Mouse (Mus musculus) adrenal gland, adult 18-20 months (tissue): ENCODE measurements at regions not wholly inside any gene's neighbourhood (a gene's known extent, or its start where the extent isn't known, plus 50 kb on each side); places are given as distances from the start of the nearest gene placed in this dataset.

ENCODE experiments used
- DNase-seq, 2 experiments: peaks; one replicate each; pipeline ENCODE4 v3.0.0; 2021 to 2022; ENCODE audit warnings: low spot score in 2 of 2

GRCm38 (mm10) chr4:106101904-106102303, 214.1 kb upstream of the Usp24 start:
- DNase-seq, result no peak

DNA sequence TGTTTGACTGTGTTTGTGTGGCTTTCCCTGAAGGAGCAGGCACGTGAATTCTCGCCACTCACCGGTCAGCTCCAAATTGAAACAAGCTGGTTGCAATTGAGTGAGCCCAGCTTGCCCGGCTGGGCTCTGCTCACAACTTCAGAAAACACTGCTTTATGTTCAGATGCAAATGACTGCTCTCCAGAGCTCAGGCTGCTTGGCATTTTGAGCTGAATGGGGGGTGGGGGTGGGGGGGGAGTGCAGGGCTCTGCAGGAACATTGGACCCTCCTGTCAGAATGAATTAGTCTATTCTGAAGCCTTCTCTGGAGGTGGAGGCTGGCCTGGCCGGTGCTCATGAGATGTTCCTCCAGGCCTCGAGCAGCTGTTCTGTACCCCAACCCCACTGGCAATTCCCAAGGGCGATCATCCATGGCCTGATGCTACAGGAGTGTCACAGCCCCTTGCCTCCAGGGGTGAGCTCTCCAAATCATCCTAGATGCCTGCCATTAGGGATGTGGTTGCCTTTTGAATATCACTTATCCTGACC, 213.5 kb upstream of the Usp24 start:
- no peak for DNase-seq

DNA sequence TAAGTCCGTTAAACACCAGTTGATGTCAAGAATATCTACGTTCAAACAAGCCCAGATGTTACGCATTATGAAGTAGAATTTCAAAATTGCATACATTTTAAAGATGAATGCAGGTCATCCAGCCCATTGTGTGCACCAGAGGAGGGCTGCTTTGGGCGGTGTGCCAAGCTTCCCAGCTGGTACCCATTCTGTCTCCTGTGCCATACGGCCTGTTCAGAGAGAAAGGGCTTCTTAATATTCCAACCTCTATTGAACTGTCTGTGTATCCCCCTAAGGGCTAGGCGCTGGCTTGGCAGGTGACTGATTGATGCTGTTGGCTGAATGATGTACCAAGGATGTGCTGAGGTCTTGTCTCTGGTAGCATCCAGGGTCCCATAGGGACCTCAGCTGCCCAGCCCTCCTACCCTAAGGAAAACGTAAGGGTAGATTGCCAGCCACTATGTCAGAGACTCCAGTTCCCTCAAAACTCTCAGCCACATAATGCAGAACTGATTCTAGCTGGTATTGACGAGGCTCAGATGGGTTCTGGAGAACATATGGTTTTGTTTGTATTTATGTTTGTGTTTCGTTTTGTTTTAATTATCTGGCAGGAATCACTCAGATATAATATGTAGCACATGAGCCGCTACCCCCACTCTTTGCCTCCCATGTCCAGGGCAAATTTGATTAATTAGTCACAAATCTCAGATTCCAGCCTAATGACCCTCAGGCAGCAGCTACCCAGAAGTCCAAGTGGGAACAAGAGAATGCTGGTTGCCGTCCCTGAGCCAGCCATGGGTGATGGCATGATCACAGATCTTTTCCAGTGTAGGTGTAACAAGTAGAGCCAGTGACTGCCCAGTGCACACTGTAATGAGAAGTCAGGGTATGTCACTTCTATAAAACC, 212.0 kb upstream of the Usp24 start:
- DNase-seq, result no peak

- no peak for DNase-seq
These were observed 203.0 kb upstream of the Usp24 start for GRCm38 (mm10) chr4:106112981-106113380.

DNA sequence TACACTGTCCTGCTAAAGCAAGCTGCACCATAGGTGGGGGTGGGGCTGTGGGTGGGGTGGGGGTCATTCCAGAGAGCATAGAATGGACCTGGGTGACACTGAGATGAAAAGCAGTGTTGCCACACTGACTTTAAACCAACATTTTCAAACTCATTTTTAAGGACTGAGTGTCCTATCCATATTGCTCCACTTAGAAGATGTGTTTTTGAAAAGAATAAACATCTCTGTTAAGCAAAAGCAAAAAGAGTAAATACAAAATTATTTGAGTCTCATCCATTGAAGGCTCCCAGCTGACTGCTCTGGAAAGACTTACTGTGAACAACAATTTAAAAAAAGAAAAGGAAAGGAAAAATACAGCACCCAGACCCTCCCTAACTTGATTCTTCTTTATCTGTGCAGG, 202.3 kb upstream of the Usp24 start:
- no peak for DNase-seq

DNA sequence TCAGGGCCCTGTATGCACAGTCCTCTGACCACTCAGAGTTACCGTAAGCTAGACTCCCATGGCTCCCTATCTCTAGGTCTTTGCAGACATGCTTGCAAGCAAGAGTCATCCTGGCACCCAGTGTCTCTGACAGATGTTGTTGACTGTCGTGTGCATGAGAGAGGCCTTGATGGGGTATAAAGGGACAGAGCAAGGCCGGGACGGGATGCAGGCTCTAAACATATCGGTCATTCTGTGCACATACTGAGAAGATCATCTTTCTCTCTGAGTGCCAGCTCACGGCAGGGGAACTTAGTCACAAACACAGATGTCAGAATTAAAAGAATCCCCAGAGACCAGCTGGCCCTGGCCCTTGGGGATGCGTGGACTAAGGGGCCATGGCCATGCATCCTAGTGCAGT, 199.4 kb upstream of the Usp24 start:
- DNase-seq, result no peak

DNA sequence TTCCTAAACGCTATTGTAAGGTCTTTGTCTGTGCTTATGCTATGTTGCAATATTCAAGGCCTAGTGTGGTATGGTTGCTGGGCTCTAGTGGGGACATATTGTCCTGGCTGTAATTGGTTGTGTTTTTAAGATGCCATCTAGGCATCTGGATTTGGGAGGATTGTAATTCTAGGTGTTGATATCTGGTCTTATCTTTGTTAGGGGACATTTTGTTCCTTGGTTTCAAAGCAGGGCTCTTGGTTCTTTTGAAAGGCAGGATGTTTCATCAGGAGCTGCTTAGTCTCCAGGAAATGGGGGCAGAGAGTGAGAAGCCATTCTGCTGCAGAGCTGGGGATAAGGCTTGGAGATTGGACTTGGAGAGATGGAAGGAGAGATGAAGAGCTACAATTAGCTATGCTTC, 194.7 kb upstream of the Usp24 start:
- DNase-seq, result no peak

DNA sequence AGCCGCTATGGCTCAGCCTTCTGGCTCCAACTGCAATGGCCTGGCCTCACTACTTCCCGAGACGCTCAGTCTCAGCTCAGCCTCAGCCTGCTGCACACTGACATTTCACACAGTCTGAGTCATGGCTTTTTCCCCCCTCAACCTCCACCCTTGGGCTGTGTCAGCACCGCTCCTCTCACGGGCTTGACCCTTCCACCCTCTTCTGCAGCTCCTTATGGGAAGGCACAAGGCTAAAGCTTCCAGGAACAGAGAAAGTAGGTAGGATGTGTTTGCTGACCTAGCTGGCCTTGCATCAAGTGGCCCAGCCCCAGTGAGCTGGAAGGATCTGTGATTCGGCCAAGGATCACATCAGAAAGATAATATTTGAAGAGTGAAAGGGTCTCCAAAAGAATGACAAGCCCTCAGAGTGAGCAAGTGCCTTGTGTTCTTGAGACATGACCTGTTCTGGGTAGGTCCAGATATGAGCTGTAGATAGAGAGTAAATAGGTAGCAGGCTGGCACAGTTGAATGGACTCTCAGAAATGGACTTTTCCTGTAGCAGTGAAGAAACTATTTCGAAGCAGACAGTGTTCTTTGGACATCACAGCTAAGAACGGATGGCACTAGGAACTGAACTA, 192.9 kb upstream of the Usp24 start:
- peak; percentile 26 to 42 for DNase-seq

DNA sequence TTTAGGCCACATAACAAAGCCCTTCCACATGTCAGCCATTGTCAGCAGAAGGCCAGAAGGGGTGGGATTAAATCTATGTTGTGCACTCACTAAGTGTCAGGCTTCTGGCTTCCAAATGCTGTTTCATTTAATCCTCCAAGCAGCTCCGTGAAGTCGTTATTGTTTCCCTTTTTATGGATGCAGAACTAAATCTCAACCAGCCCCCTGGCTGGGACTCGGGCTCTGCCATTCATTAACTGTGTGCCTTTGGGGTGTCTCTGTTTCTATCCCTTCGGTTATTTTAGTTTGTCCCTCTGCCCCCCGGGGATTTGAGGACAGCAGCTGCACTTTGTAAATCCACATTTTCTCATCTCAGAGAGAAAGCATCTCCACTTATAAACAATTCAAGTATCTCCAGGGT, 188.8 kb upstream of the Usp24 start:
- DNase-seq, result no peak

GRCm38 (mm10) chr4:106127641-106128040, 188.4 kb upstream of the Usp24 start:
- DNase-seq, result peak; percentile 21 to 30

DNA sequence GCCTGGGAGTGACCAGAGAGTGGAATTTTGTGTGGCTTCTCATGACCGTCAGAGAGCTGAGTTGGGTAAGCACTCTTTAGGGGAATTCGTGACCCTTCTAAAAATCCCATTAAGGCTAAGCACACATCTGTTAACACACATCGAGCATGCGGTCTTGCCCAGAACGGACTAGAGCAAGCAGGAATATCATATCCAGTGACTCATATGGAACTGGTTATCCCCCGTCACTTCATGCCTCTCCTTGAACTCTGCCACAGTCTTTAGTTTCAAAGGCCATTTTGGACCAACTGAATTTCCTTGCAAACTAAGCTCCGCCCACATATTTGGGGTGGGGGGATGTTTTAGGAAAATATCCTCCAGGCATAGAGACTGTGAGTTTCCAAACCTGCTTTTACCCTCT, 186.7 kb upstream of the Usp24 start:
- no peak for DNase-seq

DNA sequence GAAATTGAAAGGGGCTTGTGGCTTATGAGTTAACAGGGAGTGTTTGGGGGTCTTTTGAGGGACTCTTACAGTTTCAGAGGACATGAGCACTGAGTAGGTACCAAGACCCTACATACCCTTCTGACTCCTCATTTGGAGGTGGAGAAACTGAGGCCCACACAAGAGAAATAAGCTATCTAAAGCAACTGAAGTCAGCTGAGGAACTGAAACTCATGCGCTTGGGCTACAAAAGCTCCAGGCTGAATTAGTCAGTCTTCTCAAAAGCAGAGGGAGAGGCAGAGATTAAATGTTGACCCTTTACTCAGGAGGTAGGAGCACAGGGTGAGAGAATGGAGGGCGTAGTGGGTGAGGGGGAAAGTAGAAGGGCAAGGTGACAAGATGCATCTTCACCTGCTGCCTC, 186.2 kb upstream of the Usp24 start:
- no peak for DNase-seq

GRCm38 (mm10) chr4:106133746-106134730, 182.0 kb upstream of the Usp24 start:
- no peak for DNase-seq

DNA sequence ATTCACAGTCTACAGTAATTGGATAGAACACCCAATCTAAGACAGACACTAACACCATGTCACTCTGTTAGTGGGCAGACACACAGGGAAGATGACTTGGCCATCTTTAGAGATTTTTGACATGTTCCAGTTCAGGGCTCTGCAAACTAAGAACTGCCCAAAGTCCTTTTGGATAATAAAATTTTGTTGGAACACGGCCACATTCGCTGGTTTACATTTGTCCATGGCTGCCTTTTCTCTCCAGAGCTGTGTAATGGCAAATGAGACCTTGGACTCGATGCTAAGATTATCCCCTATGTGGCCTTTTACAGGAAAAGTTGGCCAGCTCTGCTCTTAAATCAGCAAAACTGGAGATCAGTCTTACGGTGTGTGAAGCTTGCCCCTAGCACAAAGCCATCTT, 173.3 kb upstream of the Usp24 start:
- no peak for DNase-seq

GRCm38 (mm10) chr4:106144351-106145116, 171.5 kb upstream of the Usp24 start:
- DNase-seq, result no peak

DNA sequence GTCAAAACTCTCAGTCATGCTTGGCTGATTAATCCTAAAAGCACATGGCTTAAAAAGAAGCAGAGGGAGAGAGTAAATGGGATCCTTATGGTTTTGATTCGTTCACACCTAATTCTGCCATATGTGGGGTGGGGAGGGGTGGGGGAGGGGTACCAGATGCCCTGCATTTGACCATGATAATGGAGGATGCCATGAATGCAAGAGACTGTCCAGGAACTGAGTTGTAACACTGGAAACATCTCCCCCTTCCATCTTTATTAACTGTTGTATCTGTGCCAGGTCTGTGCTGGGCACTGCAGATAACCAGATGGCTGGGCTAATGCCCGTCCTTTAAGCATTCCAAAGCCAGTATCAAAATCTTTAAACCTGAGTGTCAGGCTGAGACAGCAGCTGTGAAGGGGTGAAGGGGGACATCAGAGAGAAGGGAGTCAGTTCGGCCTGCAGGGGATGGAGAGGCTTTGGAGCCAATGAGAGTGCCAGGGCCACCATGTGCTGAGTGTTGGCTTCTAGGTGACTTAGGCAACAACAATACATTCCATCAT, 169.0 kb upstream of the Usp24 start:
- DNase-seq, result no peak

DNA sequence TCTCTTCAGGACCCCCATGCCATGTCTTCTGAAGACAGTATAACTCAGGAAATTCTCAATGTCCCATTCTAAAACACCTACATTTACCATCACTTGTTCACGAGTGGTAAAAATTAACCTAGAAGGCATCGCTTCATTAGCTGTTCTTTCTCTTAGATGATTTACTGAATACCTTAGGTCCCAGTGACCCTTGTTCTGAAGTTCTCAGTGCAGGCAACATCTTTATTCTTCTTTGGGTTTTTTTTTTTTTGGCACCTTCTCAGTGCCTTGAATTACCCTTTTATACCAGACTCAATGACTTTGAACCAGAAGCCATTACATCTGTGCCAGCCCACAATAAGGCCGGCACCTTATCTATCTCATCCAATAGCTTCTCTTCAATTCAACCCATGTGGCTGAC, 167.1 kb upstream of the Usp24 start:
- DNase-seq, result no peak

DNA sequence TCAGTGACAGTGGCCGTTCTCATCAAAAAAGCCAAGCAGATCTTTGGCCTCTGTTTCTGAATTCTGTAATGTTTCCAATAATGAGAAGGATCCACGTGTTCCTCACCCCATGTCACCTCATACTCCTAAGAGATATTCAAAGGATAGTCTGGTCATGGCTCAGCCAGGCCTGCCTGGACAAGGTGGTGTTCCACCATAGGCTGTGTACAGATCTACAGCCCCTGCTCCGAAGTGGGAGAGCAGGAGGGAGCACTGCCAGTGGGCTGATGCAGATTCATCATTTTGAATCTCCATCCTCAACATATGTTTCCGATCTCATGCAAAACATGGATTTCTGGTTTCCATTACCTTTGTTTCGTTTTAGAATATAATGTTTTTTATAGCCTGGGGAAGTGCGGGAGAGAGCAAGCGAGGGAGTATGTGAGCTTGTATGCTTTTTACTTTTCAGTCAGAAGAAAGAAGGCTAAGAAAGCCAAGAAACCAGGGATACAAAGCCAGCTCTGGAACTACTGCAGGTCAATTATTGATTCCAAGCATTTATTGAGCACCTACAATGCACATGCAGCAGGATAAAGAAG, 166.5 kb upstream of the Usp24 start:
- DNase-seq, result no peak

DNA sequence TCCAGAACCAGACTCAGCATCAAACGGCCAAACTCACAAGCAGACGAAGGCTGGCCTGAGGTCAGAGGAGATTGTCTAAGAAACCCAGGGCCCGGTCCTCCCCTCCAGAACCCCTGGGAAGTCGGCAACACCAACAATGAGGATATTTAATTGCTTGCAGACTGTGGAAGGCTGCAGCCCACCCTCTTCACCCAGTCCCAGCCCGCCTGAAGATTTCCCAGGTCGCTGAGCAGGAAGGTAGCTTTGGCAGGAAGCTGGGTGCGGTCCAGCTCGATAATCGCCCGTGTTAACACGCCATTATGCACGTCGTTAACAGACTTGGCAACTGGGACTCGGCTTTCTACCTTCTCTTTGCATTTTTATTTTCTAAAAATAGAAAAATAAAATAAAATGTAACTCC, 165.2 kb upstream of the Usp24 start:
- DNase-seq, result no peak
